Mouse (Mus musculus): Measurements from ENCODE around the gene Xpnpep2. TPM values are rescaled to one million over a fixed set of nuclear protein-coding genes. Genes with fewer than 3 reads are reported as not detected.

Xpnpep2 gene
- polyA plus RNA-seq, 1 experiment from 2014 or later: 1.2 TPM

DNA sequence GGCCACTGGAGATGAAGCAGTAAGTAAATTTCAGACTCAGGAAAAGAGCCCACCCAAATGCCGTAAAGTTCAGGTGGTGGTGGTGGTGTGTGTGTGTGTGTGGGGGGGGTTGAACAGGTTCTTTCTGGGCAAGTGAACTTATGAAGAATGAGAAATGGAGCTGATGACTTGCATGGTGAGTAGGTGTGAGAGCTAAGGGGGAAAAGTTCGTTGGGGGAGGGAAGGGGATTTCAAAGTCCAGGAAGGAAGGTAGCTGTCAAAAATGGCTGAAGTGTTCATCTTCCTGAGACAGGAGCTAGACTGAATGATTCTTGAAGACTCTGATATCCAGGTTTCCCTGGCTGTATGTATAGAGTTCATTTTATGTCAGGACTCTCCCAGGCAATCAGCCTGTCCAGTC lies 38.7 kb downstream of the Xpnpep2 start:
- Histone ChIP-seq H3K9ac (replicated peaks; ENCODE audit: low read depth, low read length) (no peak overlapping the region), H3K27me3 (ENCODE audit: control insufficient read depth, insufficient read depth, low read length) (no peaks in the 10 kb centered on the region), H3K9me3 (ENCODE audit: control insufficient read depth, low read depth, low read length) (no peaks in the 10 kb centered on the region), H3K36me3 (ENCODE audit: control insufficient read depth, insufficient read depth, low read length) (no peaks in the 10 kb centered on the region), H3K4me2 (replicated peaks; ENCODE audit: low read depth, low read length) (no peak overlapping the region), H3K4me1 (ENCODE audit: control insufficient read depth, insufficient read depth, low read length) (no peaks in the 10 kb centered on the region), H3K27ac (ENCODE audit: low read length) (no peak overlapping the region), H3K4me3 (ENCODE audit: low read depth, low read length) (no peak overlapping the region)
- WGBS: 74% methylated on average over 2 of the region's 2 CpGs
- ATAC-seq (ENCODE audit: insufficient number of reproducible peaks, insufficient read depth, low FRiP score, low read depth): no peak

DNA sequence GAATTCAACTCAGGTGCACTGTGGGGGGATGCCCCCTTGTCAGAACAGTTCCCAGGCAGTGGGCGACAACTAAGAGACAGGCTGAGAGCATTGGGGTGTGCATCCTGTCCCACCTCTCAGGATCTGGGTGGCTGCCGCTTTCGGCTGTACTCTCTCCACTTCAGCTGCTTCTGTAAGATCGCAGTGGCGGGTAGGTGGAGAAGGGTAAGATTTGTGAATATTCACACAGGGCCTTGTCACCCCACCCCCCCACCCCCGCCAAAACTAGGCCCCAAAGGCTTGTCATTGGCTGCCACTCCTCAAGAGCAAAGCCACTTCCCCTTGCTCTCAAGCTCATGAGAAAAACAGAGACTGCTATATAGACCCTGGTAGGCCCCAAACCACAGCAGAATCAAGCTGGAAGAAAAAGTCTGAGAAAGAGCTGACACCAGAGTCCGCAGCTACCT lies 39.2 kb downstream of the Xpnpep2 start:
- 80% methylated on average over 7 of the region's 7 CpGs for WGBS
- no peak for ATAC-seq (ENCODE audit: insufficient number of reproducible peaks, insufficient read depth, low FRiP score, low read depth)
- Histone ChIP-seq H3K4me1 (ENCODE audit: control insufficient read depth, insufficient read depth, low read length) (no peaks in the 10 kb centered on the region), H3K36me3 (ENCODE audit: control insufficient read depth, insufficient read depth, low read length) (no peaks in the 10 kb centered on the region), H3K9me3 (ENCODE audit: control insufficient read depth, low read depth, low read length) (no peaks in the 10 kb centered on the region), H3K27ac (ENCODE audit: low read length) (no peak overlapping the region), H3K4me2 (replicated peaks; ENCODE audit: low read depth, low read length) (no peak overlapping the region), H3K4me3 (ENCODE audit: low read depth, low read length) (no peak overlapping the region), H3K9ac (replicated peaks; ENCODE audit: low read depth, low read length) (no peak overlapping the region), H3K27me3 (ENCODE audit: control insufficient read depth, insufficient read depth, low read length) (no peaks in the 10 kb centered on the region)

DNA sequence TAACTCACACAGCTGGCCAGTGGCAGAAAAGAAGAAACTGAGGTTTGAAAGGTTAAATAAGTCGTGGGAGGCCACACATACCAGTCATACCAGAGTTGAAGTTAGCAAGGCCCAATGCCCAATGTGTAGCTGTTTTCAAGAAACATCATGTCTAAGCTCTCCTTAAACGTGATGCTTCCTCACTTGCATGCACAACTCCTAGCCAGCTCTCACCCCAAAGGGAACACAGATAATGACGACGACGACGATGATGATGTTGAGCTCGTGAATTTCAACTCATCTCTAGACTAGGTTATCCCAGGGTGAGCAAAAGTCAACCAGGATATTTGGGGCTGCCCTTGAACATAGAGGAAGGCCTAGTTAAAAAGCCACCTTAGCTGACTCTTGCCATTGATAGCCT lies 43.6 kb downstream of the Xpnpep2 start:
- no peak overlapping the region for H3K27ac ChIP-seq (ENCODE audit: low read length)
- no peaks in the 10 kb centered on the region for H3K27me3 ChIP-seq (ENCODE audit: control insufficient read depth, insufficient read depth, low read length)
- WGBS: 76% methylated on average over 7 of the region's 7 CpGs
- H3K36me3 ChIP-seq (ENCODE audit: control insufficient read depth, insufficient read depth, low read length): no peaks in the 10 kb centered on the region
- H3K9ac ChIP-seq (replicated peaks; ENCODE audit: low read depth, low read length): no peak overlapping the region
- no peak overlapping the region for H3K4me2 ChIP-seq (replicated peaks; ENCODE audit: low read depth, low read length)
- no peak for ATAC-seq (ENCODE audit: insufficient number of reproducible peaks, insufficient read depth, low FRiP score, low read depth)
- H3K4me1 ChIP-seq (ENCODE audit: control insufficient read depth, insufficient read depth, low read length): no peaks in the 10 kb centered on the region
- H3K4me3 ChIP-seq (ENCODE audit: low read depth, low read length): no peak overlapping the region
- no peaks in the 10 kb centered on the region for H3K9me3 ChIP-seq (ENCODE audit: control insufficient read depth, low read depth, low read length)

DNA sequence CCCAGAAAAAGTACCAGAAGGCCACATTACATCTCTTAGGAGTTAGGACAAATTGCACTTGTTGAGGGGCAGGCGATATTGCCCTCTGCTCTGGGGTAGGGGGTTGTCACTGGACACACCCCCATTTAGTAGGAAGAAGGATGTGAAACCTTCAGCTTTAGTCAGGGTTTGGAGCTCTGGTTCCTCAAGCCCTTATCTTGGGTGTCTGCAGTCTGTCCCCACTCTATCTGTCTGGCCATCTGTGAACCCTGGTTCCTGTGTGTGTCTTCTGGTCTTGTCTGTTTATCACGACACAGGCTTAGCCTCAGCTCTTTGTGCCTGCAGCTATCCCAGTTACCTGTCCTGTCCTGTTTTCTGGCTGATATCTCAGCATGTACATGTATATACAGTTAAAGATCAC lies 44.9 kb downstream of the Xpnpep2 start:
- H3K4me3 ChIP-seq (ENCODE audit: low read depth, low read length): no peak overlapping the region
- H3K36me3 ChIP-seq (ENCODE audit: control insufficient read depth, insufficient read depth, low read length): no peaks in the 10 kb centered on the region
- no peaks in the 10 kb centered on the region for H3K27me3 ChIP-seq (ENCODE audit: control insufficient read depth, insufficient read depth, low read length)
- H3K4me2 ChIP-seq (replicated peaks; ENCODE audit: low read depth, low read length): no peak overlapping the region
- no peak overlapping the region for H3K27ac ChIP-seq (ENCODE audit: low read length)
- ATAC-seq (ENCODE audit: insufficient number of reproducible peaks, insufficient read depth, low FRiP score, low read depth): peak; percentile 18; the same call in 1 of the 2 replicates
- no peaks in the 10 kb centered on the region for H3K4me1 ChIP-seq (ENCODE audit: control insufficient read depth, insufficient read depth, low read length)
- H3K9me3 ChIP-seq (ENCODE audit: control insufficient read depth, low read depth, low read length): no peaks in the 10 kb centered on the region
- WGBS: 86% methylated on average over 2 of the region's 2 CpGs
- H3K9ac ChIP-seq (replicated peaks; ENCODE audit: low read depth, low read length): no peak overlapping the region

DNA sequence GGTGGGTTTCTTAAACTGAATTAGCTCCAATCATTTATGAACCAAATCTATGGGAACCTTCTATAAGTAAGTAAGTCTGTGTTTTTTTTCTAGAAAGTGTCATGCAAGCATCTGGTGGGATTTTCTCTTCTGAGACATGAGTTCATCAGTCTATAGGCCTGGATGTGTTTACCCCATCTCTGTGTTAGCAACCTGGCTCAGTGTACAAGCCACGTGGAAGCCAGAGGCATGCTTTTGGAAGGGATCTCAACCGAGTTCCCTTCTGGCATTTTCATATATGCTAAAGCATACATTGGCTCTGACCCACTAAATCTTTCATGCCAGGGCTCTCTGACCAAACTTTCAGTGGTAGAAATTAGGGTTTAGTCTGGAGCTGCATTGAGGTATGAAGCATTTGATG lies 45.4 kb downstream of the Xpnpep2 start:
- no peaks in the 10 kb centered on the region for H3K36me3 ChIP-seq (ENCODE audit: control insufficient read depth, insufficient read depth, low read length)
- no peaks in the 10 kb centered on the region for H3K27me3 ChIP-seq (ENCODE audit: control insufficient read depth, insufficient read depth, low read length)
- no peaks in the 10 kb centered on the region for H3K4me1 ChIP-seq (ENCODE audit: control insufficient read depth, insufficient read depth, low read length)
- H3K4me2 ChIP-seq (replicated peaks; ENCODE audit: low read depth, low read length): no peak overlapping the region
- WGBS: 69% methylated on average over 2 of the region's 2 CpGs
- no peak overlapping the region for H3K9ac ChIP-seq (replicated peaks; ENCODE audit: low read depth, low read length)
- H3K27ac ChIP-seq (ENCODE audit: low read length): no peak overlapping the region
- no peak overlapping the region for H3K4me3 ChIP-seq (ENCODE audit: low read depth, low read length)
- no peak for ATAC-seq (ENCODE audit: insufficient number of reproducible peaks, insufficient read depth, low FRiP score, low read depth)
- H3K9me3 ChIP-seq (ENCODE audit: control insufficient read depth, low read depth, low read length): no peaks in the 10 kb centered on the region

DNA sequence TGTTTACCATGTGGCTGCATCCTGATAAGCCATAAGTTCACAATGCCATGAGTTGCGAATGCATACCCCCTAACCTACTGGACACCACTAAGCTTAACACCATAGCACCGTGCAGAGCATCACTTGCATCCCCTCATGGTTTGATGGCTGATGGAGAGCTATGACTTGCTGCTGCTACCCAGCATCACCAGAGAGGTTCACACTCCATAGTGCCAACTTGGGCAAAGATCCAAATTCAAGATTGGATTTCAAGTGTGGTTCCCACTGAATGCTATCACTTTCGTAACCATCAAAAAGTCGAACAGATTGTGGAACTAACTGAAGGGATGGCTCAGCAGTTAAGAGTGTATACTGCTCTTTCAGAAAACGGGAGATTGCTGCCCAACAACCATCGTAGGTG lies 47.0 kb downstream of the Xpnpep2 start:
- no peak overlapping the region for H3K9ac ChIP-seq (replicated peaks; ENCODE audit: low read depth, low read length)
- no peak overlapping the region for H3K4me2 ChIP-seq (replicated peaks; ENCODE audit: low read depth, low read length)
- no peaks in the 10 kb centered on the region for H3K36me3 ChIP-seq (ENCODE audit: control insufficient read depth, insufficient read depth, low read length)
- no peak overlapping the region for H3K27ac ChIP-seq (ENCODE audit: low read length)
- no peak for ATAC-seq (ENCODE audit: insufficient number of reproducible peaks, insufficient read depth, low FRiP score, low read depth)
- H3K9me3 ChIP-seq (ENCODE audit: control insufficient read depth, low read depth, low read length): no peaks in the 10 kb centered on the region
- no peak overlapping the region for H3K4me3 ChIP-seq (ENCODE audit: low read depth, low read length)
- no peaks in the 10 kb centered on the region for H3K27me3 ChIP-seq (ENCODE audit: control insufficient read depth, insufficient read depth, low read length)
- H3K4me1 ChIP-seq (ENCODE audit: control insufficient read depth, insufficient read depth, low read length): no peaks in the 10 kb centered on the region
- 90% methylated on average over 6 of the region's 6 CpGs for whole genome bisulfite sequencing

DNA sequence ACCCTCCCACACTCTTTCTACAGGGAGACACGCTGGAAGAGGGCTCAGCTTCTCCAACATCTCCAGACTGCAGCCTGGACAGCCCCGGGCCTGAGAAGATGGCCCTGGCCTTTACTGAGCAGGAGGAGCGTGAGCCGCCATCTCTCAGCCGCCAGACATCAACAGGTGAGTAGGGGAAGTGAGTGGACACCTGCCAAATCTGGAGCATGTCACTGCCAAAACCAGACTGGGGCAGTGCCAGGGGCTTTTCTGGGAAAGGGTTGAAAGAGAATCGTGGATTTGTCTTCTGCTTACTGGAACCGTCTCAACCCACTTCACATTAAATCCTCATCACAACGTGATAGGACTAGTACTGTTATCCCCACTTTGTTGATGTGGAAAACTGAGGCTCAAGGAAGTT lies 48.9 kb downstream of the Xpnpep2 start:
- no peak for ATAC-seq (ENCODE audit: insufficient number of reproducible peaks, insufficient read depth, low FRiP score, low read depth)
- no peaks in the 10 kb centered on the region for H3K9me3 ChIP-seq (ENCODE audit: control insufficient read depth, low read depth, low read length)
- 80% methylated on average over 8 of the region's 8 CpGs for WGBS
- no peak overlapping the region for H3K27ac ChIP-seq (ENCODE audit: low read length)
- H3K9ac ChIP-seq (replicated peaks; ENCODE audit: low read depth, low read length): no peak overlapping the region
- H3K36me3 ChIP-seq (ENCODE audit: control insufficient read depth, insufficient read depth, low read length): no peaks in the 10 kb centered on the region
- H3K4me3 ChIP-seq (ENCODE audit: low read depth, low read length): no peak overlapping the region
- H3K27me3 ChIP-seq (ENCODE audit: control insufficient read depth, insufficient read depth, low read length): no peaks in the 10 kb centered on the region
- H3K4me2 ChIP-seq (replicated peaks; ENCODE audit: low read depth, low read length): no peak overlapping the region
- no peaks in the 10 kb centered on the region for H3K4me1 ChIP-seq (ENCODE audit: control insufficient read depth, insufficient read depth, low read length)

DNA sequence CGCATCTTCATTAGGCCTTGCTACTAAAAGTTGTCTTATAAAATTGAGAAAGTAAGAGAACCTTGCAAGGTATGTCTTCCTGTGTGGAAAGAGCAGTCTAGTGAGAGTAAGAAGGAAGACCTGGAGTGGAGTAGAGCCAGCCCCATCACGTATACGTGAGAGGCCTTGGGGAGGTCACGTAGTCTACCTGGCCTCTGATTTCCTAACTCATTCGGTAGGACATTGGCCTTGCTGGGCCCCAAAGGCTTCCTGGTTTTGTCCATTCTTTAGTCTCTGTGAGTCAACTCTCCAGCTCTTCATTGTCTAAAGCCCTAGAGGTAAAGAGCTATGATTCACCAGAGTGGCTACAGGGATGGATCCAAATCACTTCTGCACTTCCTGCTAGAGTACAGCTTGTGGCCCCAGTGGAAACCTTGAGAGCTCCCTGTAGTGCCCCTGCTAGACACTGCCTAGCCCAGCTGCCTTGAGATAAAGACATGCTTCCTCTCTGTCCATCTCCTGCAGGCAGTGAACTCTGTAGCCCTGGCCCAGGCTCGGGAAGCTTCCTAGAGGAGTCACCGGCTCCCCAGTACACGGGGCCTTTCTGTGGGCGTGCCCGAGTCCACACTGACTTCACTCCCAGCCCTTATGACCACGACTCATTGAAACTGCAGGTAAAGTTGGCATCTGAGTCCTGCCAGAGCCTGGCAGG lies 49.8 kb downstream of the Xpnpep2 start:
- no peak overlapping the region for H3K9ac ChIP-seq (replicated peaks; ENCODE audit: low read depth, low read length)
- no peak for ATAC-seq (ENCODE audit: insufficient number of reproducible peaks, insufficient read depth, low FRiP score, low read depth)

DNA sequence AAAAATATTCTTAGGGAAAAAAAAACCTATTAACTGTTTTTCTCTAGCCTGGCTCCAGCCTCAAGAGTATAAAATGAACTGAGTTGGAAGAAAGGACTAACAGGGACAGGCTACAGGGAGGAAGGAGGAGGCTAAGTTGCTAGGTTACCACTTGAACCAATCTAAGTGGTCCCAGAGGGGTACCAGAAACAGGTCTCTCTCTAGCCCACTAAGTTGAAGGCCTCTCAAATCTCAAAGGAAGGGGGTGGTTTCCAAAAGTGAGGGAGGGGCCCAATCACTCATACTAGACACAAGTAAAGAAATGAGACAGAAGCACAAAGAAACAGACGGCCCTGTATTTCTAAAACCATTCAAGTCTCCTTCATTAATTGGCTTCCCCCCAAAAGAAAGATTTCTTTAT lies 61.4 kb downstream of the Xpnpep2 start:
- no peak overlapping the region for H3K27ac ChIP-seq (ENCODE audit: low read length)
- H3K36me3 ChIP-seq (ENCODE audit: control insufficient read depth, insufficient read depth, low read length): no peaks in the 10 kb centered on the region
- no peaks in the 10 kb centered on the region for H3K9me3 ChIP-seq (ENCODE audit: control insufficient read depth, low read depth, low read length)
- no peak for ATAC-seq (ENCODE audit: insufficient number of reproducible peaks, insufficient read depth, low FRiP score, low read depth)
- H3K9ac ChIP-seq (replicated peaks; ENCODE audit: low read depth, low read length): no peak overlapping the region
- no peaks in the 10 kb centered on the region for H3K4me1 ChIP-seq (ENCODE audit: control insufficient read depth, insufficient read depth, low read length)
- no peak overlapping the region for H3K4me2 ChIP-seq (replicated peaks; ENCODE audit: low read depth, low read length)
- H3K27me3 ChIP-seq (ENCODE audit: control insufficient read depth, insufficient read depth, low read length): no peaks in the 10 kb centered on the region
- WGBS: 75% methylated on average over 1 of the region's 1 CpGs
- no peak overlapping the region for H3K4me3 ChIP-seq (ENCODE audit: low read depth, low read length)

More for the DNA sequence above, 49.8 kb downstream of the Xpnpep2 start:
- WGBS: 84% methylated on average over 11 of the region's 11 CpGs
- Histone ChIP-seq H3K4me1 (ENCODE audit: control insufficient read depth, insufficient read depth, low read length) (no peaks in the 10 kb centered on the region), H3K27ac (ENCODE audit: low read length) (no peak overlapping the region), H3K9me3 (ENCODE audit: control insufficient read depth, low read depth, low read length) (no peaks in the 10 kb centered on the region), H3K4me2 (replicated peaks; ENCODE audit: low read depth, low read length) (no peak overlapping the region), H3K27me3 (ENCODE audit: control insufficient read depth, insufficient read depth, low read length) (no peaks in the 10 kb centered on the region), H3K4me3 (ENCODE audit: low read depth, low read length) (no peak overlapping the region), H3K36me3 (ENCODE audit: control insufficient read depth, insufficient read depth, low read length) (no peaks in the 10 kb centered on the region)

Measured in stomach, embryonic 14.5 days (tissue).